Mouse (Mus musculus) embryonic fibroblast, embryonic 13.5 days (primary cell): ENCODE measurements at regions not wholly inside any gene's neighbourhood (a gene's known extent, or its start where the extent isn't known, plus 50 kb on each side); places are given as distances from the start of the nearest gene placed in this dataset.

Experiments
- CTCF ChIP-seq: IDR thresholded peaks from 2 replicates; pipeline ENCODE4 v1.5.1; 2011; ENCODE audit warnings: mild to moderate bottlenecking, control low read depth, low read length, moderate library complexity, borderline replicate concordance; ENCODE audit not compliant: insufficient read depth
- POLR2A ChIP-seq: IDR thresholded peaks from 2 replicates; pipeline ENCODE4 v1.6.1; 2011; ENCODE audit warnings: low read depth, mild to moderate bottlenecking, control low read depth, low read length, moderate library complexity

- TF ChIP-seq CTCF, result no peak
- no peak for TF ChIP-seq POLR2A
Measured at GRCm38 (mm10) chr2:124820821-124821220, 247.1 kb upstream of the Slc24a5 start.
